Mouse (Mus musculus) liver, adult (tissue): ENCODE data around the gene Pcid2.

Experiments used
- GATA4 ChIP-seq: IDR thresholded peaks from 2 replicates; pipeline ENCODE4 v1.6.1; 2014; ENCODE audit warnings: mild to moderate bottlenecking, low read length; ENCODE audit not compliant: insufficient replicate concordance

Gene Pcid2

GRCm38 (mm10) chr8:13028482-13028881 lies 76.8 kb downstream of the Pcid2 start:
- no peak for TF ChIP-seq GATA4

GRCm38 (mm10) chr8:13027615-13028014 lies 77.6 kb downstream of the Pcid2 start:
- no peak for TF ChIP-seq GATA4
